Mouse (Mus musculus): ENCODE measurements around the gene Olr1. TPM values are rescaled to one million over a fixed set of nuclear protein-coding genes. Genes with fewer than 3 reads are reported as not detected.
"Not testable (repeated sequence)": the region's sequence is repeated elsewhere in the genome, so short reads cannot be mapped to it uniquely, and the experiment has no call there.

Olr1 gene
- polyA plus RNA-seq, 1 experiment: 3.3 TPM

DNA sequence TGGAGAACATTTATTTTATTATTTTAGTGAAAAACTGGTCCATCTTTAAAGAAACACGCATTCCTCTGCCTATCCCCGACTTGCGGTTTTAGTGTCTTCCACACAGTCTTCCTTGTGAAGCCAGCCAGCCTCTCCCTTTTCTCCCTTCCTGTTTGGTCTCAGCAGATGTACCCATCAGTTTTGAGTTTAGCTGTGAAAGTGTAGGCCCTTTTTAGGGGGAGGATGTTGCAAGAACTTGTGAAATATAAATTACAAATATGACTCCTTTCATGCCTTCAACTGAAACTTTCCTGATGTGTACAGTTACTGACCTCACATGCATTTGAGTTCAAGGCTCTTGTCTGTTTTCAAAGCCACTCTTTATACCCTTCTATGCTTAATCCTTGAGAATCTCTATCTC, 8.1 kb upstream of the Olr1 start:
- no peak for DNase-seq
- TF ChIP-seq CTCF (IDR thresholded peaks at IDR 0.05; ENCODE audit: insufficient read depth, low read length): no peak
- TF ChIP-seq POLR2A (IDR thresholded peaks at IDR 0.05; ENCODE audit: borderline replicate concordance, extremely low read depth, low read depth, low read length): no peak
- H3K4me3 ChIP-seq (replicated peaks; ENCODE audit: extremely low read depth, low read depth, low read length): no peak overlapping the region
- peaks cover 4% of the 10 kb centered on the region for H3K4me1 ChIP-seq (ENCODE audit: control insufficient read depth, insufficient read depth, low read length)
- 80% methylated on average over 3 of the region's 3 CpGs for WGBS

GRCm38 (mm10) chr6:129514376-129514775, 7.4 kb upstream of the Olr1 start:
- WGBS: 39% methylated on average over 2 of the region's 2 CpGs
- no peak for DNase-seq
- TF ChIP-seq CTCF (IDR thresholded peaks at IDR 0.05; ENCODE audit: insufficient read depth, low read length) (no peak), POLR2A (IDR thresholded peaks at IDR 0.05; ENCODE audit: borderline replicate concordance, extremely low read depth, low read depth, low read length) (no peak)
- no peak overlapping the region for H3K4me3 ChIP-seq (replicated peaks; ENCODE audit: extremely low read depth, low read depth, low read length)
- peaks cover 4% of the 10 kb centered on the region for H3K4me1 ChIP-seq (ENCODE audit: control insufficient read depth, insufficient read depth, low read length)

DNA sequence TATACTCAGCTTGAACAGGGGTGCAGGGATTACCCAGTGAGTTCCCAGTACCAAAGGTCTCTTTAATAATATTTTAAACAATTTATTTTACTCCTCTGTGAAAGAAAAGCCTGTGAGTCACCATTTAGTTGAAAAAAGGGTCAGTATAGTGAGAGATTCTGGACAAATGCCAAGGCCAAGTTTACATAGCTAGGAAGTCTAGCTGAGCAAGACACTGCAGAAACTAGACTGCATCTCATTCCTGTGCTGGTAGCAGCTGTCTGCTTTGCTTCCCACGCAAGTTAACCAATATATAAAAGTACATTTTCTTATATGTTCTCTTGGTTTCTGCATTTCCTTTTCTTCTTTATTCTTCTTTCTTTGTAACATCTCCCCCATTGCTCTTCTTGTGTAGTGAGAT, 6.4 kb upstream of the Olr1 start:
- 35% methylated on average over 1 of the region's 1 CpGs for WGBS
- Histone ChIP-seq H3K4me3 (replicated peaks; ENCODE audit: extremely low read depth, low read depth, low read length) (no peak overlapping the region), H3K4me1 (ENCODE audit: control insufficient read depth, insufficient read depth, low read length) (peaks cover 4% of the 10 kb centered on the region)
- no peak for TF ChIP-seq CTCF (IDR thresholded peaks at IDR 0.05; ENCODE audit: insufficient read depth, low read length)
- TF ChIP-seq POLR2A (IDR thresholded peaks at IDR 0.05; ENCODE audit: borderline replicate concordance, extremely low read depth, low read depth, low read length): no peak
- no peak for DNase-seq

GRCm38 (mm10) chr6:129512868-129513267, 5.9 kb upstream of the Olr1 start:
- Histone ChIP-seq H3K4me3 (replicated peaks; ENCODE audit: extremely low read depth, low read depth, low read length) (no peak overlapping the region), H3K4me1 (ENCODE audit: control insufficient read depth, insufficient read depth, low read length) (peaks cover 4% of the 10 kb centered on the region)
- 45% methylated on average over 8 of the region's 8 CpGs for WGBS
- DNase-seq: no peak
- no peak for TF ChIP-seq POLR2A (IDR thresholded peaks at IDR 0.05; ENCODE audit: borderline replicate concordance, extremely low read depth, low read depth, low read length)
- TF ChIP-seq CTCF (IDR thresholded peaks at IDR 0.05; ENCODE audit: insufficient read depth, low read length): no peak

GRCm38 (mm10) chr6:129512367-129512766, 5.4 kb upstream of the Olr1 start, which contains the start of gene Tmem52b:
Gene Tmem52b (plus strand): TSS chr6:129512555.
- H3K4me1 ChIP-seq (ENCODE audit: control insufficient read depth, insufficient read depth, low read length): peaks cover 4% of the 10 kb centered on the region
- no peak for DNase-seq
- TF ChIP-seq POLR2A (IDR thresholded peaks at IDR 0.05; ENCODE audit: borderline replicate concordance, extremely low read depth, low read depth, low read length): no peak
- TF ChIP-seq CTCF (IDR thresholded peaks at IDR 0.05; ENCODE audit: insufficient read depth, low read length): no peak
- WGBS: 67% methylated on average over 3 of the region's 3 CpGs
- H3K4me3 ChIP-seq (replicated peaks; ENCODE audit: extremely low read depth, low read depth, low read length): no peak within 1 kb of the TSS

- TF ChIP-seq POLR2A (IDR thresholded peaks at IDR 0.05; ENCODE audit: borderline replicate concordance, extremely low read depth, low read depth, low read length) (no peak), CTCF (IDR thresholded peaks at IDR 0.05; ENCODE audit: insufficient read depth, low read length) (no peak)
- no peak overlapping the region for H3K4me3 ChIP-seq (replicated peaks; ENCODE audit: extremely low read depth, low read depth, low read length)
- H3K4me1 ChIP-seq (ENCODE audit: control insufficient read depth, insufficient read depth, low read length): peaks cover 4% of the 10 kb centered on the region
- whole genome bisulfite sequencing: 55% methylated on average over 6 of the region's 6 CpGs
- no peak for DNase-seq
These were observed 3.4 kb upstream of the Olr1 start for GRCm38 (mm10) chr6:129510120-129510911.

DNA sequence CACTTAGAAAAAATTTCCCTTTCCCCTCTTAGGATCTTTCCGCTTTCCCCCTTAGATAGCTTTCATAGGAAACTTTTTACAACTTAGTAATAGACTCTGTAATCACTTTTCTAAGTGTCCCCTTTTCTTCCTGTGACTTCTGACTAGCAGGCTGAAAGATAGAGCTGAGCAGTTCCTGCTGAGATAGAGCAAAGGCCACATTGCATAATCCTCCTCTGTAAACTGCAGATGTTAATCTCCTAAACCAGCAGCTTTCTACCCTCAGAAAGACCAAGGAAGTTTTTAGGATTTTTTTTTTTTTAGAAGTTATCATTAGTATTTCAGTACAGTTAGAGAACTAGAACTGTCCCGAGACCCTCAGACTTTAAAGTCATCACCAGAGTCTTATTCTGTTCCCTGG, 3.5 kb downstream of the Olr1 start:
- TF ChIP-seq POLR2A (IDR thresholded peaks at IDR 0.05; ENCODE audit: borderline replicate concordance, extremely low read depth, low read depth, low read length): no peak
- no peak for TF ChIP-seq CTCF (IDR thresholded peaks at IDR 0.05; ENCODE audit: insufficient read depth, low read length)
- no peak for DNase-seq
- H3K4me1 ChIP-seq (ENCODE audit: control insufficient read depth, insufficient read depth, low read length): no peaks in the 10 kb centered on the region
- no peak overlapping the region for H3K4me3 ChIP-seq (replicated peaks; ENCODE audit: extremely low read depth, low read depth, low read length)
- WGBS: 92% methylated on average over 2 of the region's 2 CpGs

DNA sequence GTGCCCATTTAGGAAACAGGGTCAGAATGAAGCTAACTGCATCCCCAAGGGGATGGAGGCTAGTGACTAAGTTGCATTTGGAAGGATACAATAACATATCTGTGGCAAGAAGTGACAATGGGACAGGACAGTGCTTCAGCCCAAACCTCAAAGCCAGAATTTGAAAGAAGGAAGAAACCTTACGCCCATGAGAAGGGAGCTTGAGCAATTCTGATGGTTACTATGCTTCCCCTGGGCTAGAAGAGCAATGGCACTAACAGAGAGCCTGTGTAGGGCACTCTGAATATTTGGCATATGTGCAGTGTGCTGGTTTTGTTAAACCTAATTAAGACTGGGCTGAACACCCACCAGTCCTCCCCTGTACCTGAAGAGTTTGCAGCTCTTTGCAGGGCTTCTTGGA, 7.4 kb downstream of the Olr1 start:
- 71% methylated on average over 1 of the region's 1 CpGs for WGBS
- not testable (repeated sequence) for H3K4me1 ChIP-seq (ENCODE audit: control insufficient read depth, insufficient read depth, low read length); H3K4me3 ChIP-seq (replicated peaks; ENCODE audit: extremely low read depth, low read depth, low read length); DNase-seq

- DNase-seq: no peak
- no peak for TF ChIP-seq CTCF (IDR thresholded peaks at IDR 0.05; ENCODE audit: insufficient read depth, low read length)
- TF ChIP-seq POLR2A (IDR thresholded peaks at IDR 0.05; ENCODE audit: borderline replicate concordance, extremely low read depth, low read depth, low read length): no peak
- WGBS: 60% methylated on average over 3 of the region's 3 CpGs
- H3K4me3 ChIP-seq (replicated peaks; ENCODE audit: extremely low read depth, low read depth, low read length): no peak overlapping the region
- H3K4me1 ChIP-seq (ENCODE audit: control insufficient read depth, insufficient read depth, low read length): no peaks in the 10 kb centered on the region
These were observed 9.4 kb downstream of the Olr1 start for GRCm38 (mm10) chr6:129497345-129498218.

All from lung, adult 2 months (tissue).